Mouse (Mus musculus): ENCODE data around the gene Taco1. TPM values are rescaled to one million over a fixed set of nuclear protein-coding genes. Genes with fewer than 3 reads are reported as not detected.

Gene Taco1
- polyA plus RNA-seq, 1 experiment, result 7.2 TPM

- Histone ChIP-seq H3K4me1 (ENCODE audit: control insufficient read depth, insufficient read depth, low read length) (no peaks in the 10 kb centered on the region), H3K27ac (ENCODE audit: insufficient read depth, low read depth, low read length) (no peak overlapping the region), H3K4me3 (ENCODE audit: insufficient read depth, low read length) (no peak overlapping the region)
- no peak for TF ChIP-seq CTCF (IDR thresholded peaks at IDR 0.05; ENCODE audit: low read depth, low read length)
- TF ChIP-seq POLR2A (IDR thresholded peaks at IDR 0.05; ENCODE audit: borderline replicate concordance, low read depth, low read length), result no peak
These were observed 7.8 kb upstream of the Taco1 start for GRCm38 (mm10) chr11:106058020-106058419.

- TF ChIP-seq CTCF (IDR thresholded peaks at IDR 0.05; ENCODE audit: low read depth, low read length) (no peak), POLR2A (IDR thresholded peaks at IDR 0.05; ENCODE audit: borderline replicate concordance, low read depth, low read length) (no peak)
- no peak overlapping the region for H3K27ac ChIP-seq (ENCODE audit: insufficient read depth, low read depth, low read length)
- H3K4me3 ChIP-seq (ENCODE audit: insufficient read depth, low read length), result no peak overlapping the region
- peaks cover 5% of the 10 kb centered on the region; the same call in 1 of the 2 replicates for H3K4me1 ChIP-seq (ENCODE audit: control insufficient read depth, insufficient read depth, low read length)
These were observed 5.3 kb upstream of the Taco1 start for GRCm38 (mm10) chr11:106060549-106060948.

- no peak overlapping the region for H3K27ac ChIP-seq (ENCODE audit: insufficient read depth, low read depth, low read length)
These were observed 4.5 kb upstream of the Taco1 start for GRCm38 (mm10) chr11:106061311-106061710.

GRCm38 (mm10) chr11:106063756-106064155, 2.1 kb upstream of the Taco1 start:
- no peak overlapping the region for H3K27ac ChIP-seq (ENCODE audit: insufficient read depth, low read depth, low read length)
- H3K4me1 ChIP-seq (ENCODE audit: control insufficient read depth, insufficient read depth, low read length), result peaks cover 14% of the 10 kb centered on the region
- TF ChIP-seq CTCF (IDR thresholded peaks at IDR 0.05; ENCODE audit: low read depth, low read length), result no peak
- no peak for TF ChIP-seq POLR2A (IDR thresholded peaks at IDR 0.05; ENCODE audit: borderline replicate concordance, low read depth, low read length)
- H3K4me3 ChIP-seq (ENCODE audit: insufficient read depth, low read length), result no peak overlapping the region

More at GRCm38 (mm10) chr11:106061311-106061710, 4.5 kb upstream of the Taco1 start:
- Histone ChIP-seq H3K4me1 (ENCODE audit: control insufficient read depth, insufficient read depth, low read length) (peaks cover 5% of the 10 kb centered on the region; the same call in 1 of the 2 replicates), H3K4me3 (ENCODE audit: insufficient read depth, low read length) (no peak overlapping the region)
- TF ChIP-seq CTCF (IDR thresholded peaks at IDR 0.05; ENCODE audit: low read depth, low read length), result no peak
- no peak for TF ChIP-seq POLR2A (IDR thresholded peaks at IDR 0.05; ENCODE audit: borderline replicate concordance, low read depth, low read length)

GRCm38 (mm10) chr11:106065073-106065922, 563 bp upstream of the Taco1 start:
- peak overlapping the region; percentile 92 for H3K4me3 ChIP-seq (ENCODE audit: insufficient read depth, low read length)
- TF ChIP-seq POLR2A (IDR thresholded peaks at IDR 0.05; ENCODE audit: borderline replicate concordance, low read depth, low read length) (no peak), CTCF (IDR thresholded peaks at IDR 0.05; ENCODE audit: low read depth, low read length) (no peak)
- H3K27ac ChIP-seq (ENCODE audit: insufficient read depth, low read depth, low read length), result no peak overlapping the region
- peaks cover 14% of the 10 kb centered on the region for H3K4me1 ChIP-seq (ENCODE audit: control insufficient read depth, insufficient read depth, low read length)

- peak overlapping the region; percentile 70 for H3K27ac ChIP-seq (ENCODE audit: insufficient read depth, low read depth, low read length)
- H3K4me1 ChIP-seq (ENCODE audit: control insufficient read depth, insufficient read depth, low read length), result peaks cover 14% of the 10 kb centered on the region
- peak overlapping the region; percentile 92 for H3K4me3 ChIP-seq (ENCODE audit: insufficient read depth, low read length)
These were observed 755 bp downstream of the Taco1 start for GRCm38 (mm10) chr11:106066616-106067015.

GRCm38 (mm10) chr11:106073774-106074173, 7.9 kb downstream of the Taco1 start:
- Histone ChIP-seq H3K4me1 (ENCODE audit: control insufficient read depth, insufficient read depth, low read length) (peaks cover 7% of the 10 kb centered on the region), H3K4me3 (ENCODE audit: insufficient read depth, low read length) (no peak overlapping the region), H3K27ac (ENCODE audit: insufficient read depth, low read depth, low read length) (no peak overlapping the region)
- TF ChIP-seq CTCF (IDR thresholded peaks at IDR 0.05; ENCODE audit: low read depth, low read length), result no peak
- no peak for TF ChIP-seq POLR2A (IDR thresholded peaks at IDR 0.05; ENCODE audit: borderline replicate concordance, low read depth, low read length)

GRCm38 (mm10) chr11:106076321-106076720, 10.5 kb downstream of the Taco1 start:
- H3K4me1 ChIP-seq (ENCODE audit: control insufficient read depth, insufficient read depth, low read length), result peaks cover 7% of the 10 kb centered on the region
- TF ChIP-seq POLR2A (IDR thresholded peaks at IDR 0.05; ENCODE audit: borderline replicate concordance, low read depth, low read length), result no peak
- TF ChIP-seq CTCF (IDR thresholded peaks at IDR 0.05; ENCODE audit: low read depth, low read length), result peak; percentile 86
- H3K27ac ChIP-seq (ENCODE audit: insufficient read depth, low read depth, low read length), result no peak overlapping the region
- H3K4me3 ChIP-seq (ENCODE audit: insufficient read depth, low read length), result no peak overlapping the region

GRCm38 (mm10) chr11:106083708-106084701, 18.1 kb downstream of the Taco1 start, which contains the start of gene Map3k3:
Gene Map3k3, plus strand, starts transcription at chr11:106084613.
- TF ChIP-seq CTCF (IDR thresholded peaks at IDR 0.05; ENCODE audit: low read depth, low read length) (no peak), POLR2A (IDR thresholded peaks at IDR 0.05; ENCODE audit: borderline replicate concordance, low read depth, low read length) (peak; percentile 30; the same call in 1 of the 2 replicates)
- H3K4me1 ChIP-seq (ENCODE audit: control insufficient read depth, insufficient read depth, low read length), result peaks cover 27% of the 10 kb centered on the region
- peak within 1 kb of the TSS; percentile 83 for H3K4me3 ChIP-seq (ENCODE audit: insufficient read depth, low read length)
- peak within 1 kb of the TSS; percentile 92 for H3K27ac ChIP-seq (ENCODE audit: insufficient read depth, low read depth, low read length)
